Mouse (Mus musculus): Measurements from ENCODE around the gene Iqcm. TPM values are rescaled to one million over a fixed set of nuclear protein-coding genes. Genes with fewer than 3 reads are reported as not detected.
A peak's percentile ranks its signal among the peaks of the same experiment; 100 is the strongest.
"Not testable (repeated sequence)": the region's sequence is repeated elsewhere in the genome, so short reads cannot be mapped to it uniquely, and the experiment has no call there.

Iqcm gene
- total RNA-seq (2021), result not detected
- long read RNA-seq, experiment 1, result 0 reads
- long read RNA-seq, experiment 2, result 0 reads

DNA sequence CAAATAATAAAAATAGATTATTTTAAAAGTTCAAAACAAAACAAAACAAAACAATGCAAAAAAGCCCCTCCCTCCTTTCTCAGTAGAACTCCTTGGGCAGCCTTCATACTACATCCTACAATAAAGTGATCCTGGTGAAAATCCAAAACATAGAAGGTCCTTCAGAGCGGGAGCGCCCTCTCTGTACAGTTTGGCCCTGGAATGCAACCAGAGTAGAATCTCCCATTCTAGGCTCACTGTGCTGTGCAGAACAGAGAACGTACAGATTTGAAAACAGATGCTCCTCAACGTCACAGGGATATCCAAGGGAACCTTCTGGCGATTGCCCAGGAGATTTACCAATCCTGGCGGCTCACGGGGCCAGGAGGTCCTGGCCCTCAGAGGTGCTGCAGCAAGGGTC, at the start of gene Iqcm:
TSS of gene Iqcm (plus strand) at position 301 of the 400 bp plus-strand sequence.
- DNase-seq, result no peak

DNA sequence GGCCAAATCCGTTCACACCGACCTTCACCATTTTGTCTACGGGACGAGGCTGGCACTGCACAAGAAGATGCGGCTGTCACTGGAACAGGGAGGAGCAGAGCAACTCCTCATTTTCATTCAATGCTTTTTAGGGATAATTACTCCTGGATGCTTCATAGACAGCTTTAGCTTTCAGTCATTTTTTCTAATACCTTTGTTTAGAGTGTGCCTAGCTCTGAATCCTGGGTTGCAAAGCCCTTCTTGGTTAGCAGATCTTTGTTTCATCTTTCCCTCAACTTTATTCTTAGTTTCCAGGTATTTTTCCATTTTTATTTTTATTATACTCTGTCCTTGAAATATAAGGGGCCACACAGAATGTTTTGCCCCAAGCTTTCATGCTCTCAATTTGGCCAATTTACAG, 42.0 kb upstream of the Iqcm start, which contains the start of gene Gm10358:
TSS of gene Gm10358 (minus strand) at position 101 of the 400 bp plus-strand sequence.
- DNase-seq, result no peak

DNA sequence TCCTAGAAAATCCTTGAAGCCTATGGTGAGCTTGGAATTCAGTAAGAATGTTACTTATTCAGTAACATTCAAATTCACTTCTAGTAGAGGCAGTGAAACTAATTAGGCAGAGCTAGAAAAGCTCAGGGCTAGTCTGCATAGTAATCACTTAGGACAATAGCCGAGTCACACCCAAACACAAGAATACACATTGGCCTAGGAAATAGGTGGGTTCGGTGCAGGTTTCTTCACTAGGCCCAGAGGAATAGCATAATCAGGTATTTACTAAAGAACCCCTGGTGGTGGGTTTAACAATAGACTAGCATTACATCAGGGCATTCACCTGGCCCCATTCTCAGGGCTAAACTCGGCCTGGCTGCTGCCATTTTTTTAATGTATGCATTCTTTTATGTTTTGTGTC, 32.8 kb upstream of the Iqcm start:
- not testable (repeated sequence) for DNase-seq

DNA sequence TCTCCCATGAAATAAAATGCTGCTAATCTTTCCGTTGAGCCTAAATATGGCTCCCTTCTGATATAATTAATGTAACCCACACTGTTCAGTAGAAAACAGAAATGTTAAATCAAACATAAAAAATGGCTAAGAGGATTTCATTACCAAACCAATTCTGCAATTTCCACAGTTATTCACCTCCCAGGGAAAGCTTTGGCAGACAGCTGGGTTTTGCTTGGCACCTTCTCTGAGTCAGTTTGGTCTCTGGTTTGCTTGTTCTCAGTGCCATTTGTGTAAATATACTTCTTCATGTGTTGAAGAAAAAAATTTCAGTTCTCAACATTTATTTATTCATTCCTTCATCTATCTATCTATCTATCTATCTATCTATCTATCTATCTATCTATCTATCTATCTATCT, 28.3 kb downstream of the Iqcm start:
- DNase-seq, result no peak

DNA sequence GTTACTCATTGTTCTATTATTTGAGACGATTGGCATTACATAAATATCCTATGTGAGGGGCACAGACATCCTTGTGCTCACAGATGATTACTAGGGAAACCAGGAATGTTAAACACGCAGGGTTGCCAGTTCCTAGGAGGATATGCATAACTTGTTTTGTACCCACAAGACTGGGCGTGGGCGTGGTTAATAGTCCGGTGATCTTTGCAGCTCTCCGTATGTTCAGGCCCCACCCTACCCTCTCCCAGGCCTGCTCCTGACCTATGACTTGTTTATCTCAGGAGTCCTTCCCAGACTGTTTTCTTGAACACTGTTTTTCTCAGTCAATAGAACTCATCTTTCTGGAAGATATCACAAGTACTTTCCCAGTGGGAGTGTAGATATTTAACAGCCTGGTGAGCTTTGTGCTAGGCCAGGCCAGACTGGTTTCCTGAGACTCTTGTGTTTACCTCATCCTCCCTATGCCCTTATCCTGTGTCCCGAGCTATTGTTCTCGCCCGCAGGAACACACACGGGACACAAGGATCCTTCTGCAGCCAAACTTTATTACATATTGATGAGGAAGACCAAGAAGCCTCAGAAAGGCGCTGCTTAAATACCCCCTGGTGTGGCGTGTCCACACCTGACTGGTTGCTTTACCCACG, 40.7 kb downstream of the Iqcm start:
- DNase-seq, result no peak

DNA sequence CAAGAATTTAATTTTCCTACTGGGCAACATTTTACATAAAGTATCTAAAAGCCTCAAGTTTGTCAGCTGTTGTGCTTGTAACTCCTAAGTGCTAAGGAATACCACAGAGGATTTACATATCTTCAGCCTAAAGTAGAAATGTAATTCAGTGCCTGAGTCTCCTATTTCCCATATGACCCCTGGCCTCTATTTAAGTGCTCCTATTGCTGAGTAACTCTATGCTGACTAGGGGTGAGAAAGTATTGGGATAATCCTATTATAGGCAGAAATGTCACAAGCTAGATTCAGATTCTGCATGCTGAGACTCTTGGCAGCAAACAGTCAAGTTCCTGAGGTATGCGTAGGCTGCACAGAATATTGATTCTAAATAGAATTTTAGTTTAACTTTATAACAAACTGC, 60.8 kb downstream of the Iqcm start:
- DNase-seq, result no peak

DNA sequence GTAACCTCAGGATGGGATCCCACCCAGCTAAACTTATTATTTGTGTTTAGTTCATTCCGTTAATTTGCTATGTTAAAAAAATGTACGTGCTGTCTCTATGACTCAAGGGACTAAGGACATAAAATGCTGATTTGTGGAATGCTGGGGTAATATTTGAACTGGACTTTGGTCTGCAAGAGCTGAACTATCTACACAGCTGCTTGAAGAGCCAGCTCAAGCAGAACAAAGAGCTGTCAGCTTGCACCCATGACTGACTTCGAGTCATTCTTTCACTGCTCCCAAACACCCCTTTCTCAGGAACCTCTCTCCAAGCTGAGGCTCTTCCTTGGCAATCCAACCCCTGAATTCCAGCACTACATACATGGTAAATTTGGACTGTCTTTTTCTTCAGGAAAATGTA, 65.3 kb downstream of the Iqcm start:
- no peak for DNase-seq

DNA sequence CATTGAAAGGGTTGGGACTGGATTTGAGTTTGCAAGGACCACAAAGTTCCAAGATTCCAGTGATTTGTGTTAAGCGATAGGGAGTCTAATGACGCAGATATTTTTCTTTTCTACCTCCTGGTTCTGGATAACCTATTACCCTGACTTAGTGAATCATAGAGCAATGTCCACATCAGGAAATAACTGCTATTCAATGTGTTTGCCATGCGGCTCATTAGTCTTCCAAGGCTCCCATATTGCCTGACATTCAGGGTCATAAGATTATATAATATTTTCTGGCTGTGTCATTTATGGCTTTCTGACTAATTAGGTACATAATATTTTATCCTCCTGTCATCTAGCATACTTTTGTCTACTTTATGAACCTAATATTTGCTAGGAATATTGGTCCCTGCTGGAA, 100.8 kb downstream of the Iqcm start:
- no peak for DNase-seq

DNA sequence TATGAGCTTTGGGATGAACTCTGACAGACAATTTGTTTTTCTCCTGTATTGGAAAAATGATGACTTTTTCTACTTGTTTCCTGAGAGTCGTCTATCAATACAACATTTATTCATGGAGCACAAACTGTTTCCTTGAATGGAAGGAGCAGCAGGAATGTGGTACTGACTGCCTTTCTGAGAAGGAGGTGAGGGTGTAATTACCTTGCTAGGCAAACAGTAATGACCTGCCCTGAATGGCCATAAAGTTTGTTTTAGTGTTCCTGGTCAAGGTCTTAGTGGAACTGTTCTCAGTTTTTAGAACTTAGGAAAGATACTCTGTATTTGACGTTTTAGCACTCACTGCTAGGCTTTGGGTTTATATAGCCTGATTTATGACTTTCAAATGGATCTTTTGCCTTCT, 147.8 kb downstream of the Iqcm start:
- DNase-seq, result no peak

DNA sequence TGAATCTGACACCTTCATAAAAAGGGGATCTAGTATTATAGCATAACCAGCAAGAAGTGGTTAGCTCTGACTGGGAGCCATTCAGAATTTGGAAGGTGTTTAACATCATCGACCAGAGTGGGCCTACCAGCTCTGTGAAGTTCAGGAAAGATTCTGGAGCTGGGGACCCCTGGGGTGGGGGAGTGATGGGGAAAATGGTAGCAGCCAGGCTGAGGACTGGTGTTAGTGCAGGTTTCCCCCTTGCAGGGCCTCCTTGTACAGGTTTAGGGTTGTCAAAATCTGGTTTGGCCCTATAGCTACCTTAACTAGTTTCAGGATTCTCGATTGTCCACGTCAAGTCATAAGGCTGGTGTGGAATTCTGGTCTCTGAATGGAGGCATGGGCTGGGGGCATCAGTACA, 194.5 kb downstream of the Iqcm start:
- DNase-seq, result no peak

DNA sequence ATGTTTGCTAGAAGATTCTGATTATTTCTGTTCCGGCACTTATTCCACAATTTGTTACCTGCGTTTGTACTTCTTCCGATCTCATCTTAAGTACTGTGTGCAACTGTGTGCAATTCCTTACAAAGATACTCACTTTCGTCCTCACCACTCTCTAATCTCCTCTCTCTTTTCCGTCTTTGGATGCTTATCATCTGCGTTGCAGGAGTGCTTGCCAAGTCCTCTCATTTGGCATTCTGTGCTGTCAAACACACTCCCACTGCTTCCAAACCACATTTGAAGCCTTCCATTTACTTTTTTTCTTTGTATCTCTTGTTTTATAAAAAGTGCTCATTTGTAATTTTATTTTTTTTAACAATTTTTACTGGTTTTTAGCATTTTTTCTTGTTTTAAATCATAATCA, 210.8 kb downstream of the Iqcm start:
- DNase-seq, result no peak

DNA sequence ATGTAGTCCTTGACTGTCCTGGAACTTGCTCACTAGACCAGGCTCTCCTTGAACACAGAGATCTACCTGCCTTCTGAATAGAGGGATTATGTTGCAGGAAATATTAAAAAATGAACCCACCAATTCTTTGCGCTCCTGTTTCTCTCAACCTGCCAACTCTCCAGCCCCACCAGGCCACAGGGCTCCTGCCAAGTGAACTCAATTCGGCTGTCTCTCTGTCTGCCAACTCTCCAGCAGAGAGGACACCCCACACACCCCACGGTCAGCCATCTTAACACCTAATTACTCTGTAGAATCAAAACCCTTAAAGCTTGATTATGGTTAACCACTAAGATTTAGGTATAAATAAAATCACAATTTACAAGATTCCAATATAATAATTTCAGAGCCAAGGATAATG, 298.1 kb downstream of the Iqcm start:
- DNase-seq, result no peak

DNA sequence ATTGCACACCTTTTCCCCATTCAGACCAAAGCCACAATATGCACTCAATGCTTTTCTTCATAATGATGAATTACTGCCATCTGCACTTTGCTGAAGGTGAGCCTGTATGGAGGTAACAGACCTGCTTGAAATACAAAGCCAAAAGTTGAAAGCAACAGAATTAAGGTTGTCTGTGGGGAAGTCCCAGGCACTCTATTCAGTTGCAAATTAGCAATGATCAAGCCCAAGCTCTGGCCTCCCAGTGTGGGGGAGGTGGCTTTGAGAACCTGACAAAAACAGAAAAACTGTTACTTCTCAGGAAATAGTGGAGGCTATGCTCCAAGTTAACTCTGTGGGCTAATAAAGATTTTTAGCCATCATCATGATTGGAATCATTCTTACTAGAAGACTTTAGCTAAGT, 307.1 kb downstream of the Iqcm start:
- DNase-seq, result no peak

DNA sequence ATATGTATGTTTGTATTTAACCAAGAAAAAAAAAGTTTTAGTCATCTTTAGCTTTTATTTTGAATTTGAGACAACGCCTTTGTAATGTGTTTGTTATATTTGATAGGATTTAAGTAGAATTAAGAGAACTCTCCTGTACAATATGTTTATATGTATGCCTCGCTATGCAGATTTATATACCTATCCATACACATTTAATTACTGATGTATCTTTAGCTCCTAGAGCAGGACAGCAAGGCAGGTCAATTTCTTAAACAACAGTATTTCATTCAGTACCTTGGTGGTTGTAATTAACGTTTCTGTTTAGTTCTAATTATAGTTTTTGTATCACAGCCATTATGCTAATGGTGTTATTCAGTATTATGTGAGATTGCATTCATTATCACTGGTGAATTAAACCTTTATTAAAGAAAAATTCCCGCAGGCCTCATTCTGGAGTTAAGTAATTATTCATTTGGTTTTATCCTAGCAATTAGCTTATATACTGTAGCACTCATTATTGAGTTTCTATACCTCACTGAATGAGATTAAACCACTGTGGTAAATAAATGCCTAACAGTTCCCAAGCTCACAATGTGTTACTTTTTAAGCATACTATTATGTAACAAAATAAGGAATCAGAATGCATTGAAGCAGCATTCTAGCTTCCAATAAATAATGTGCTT, 380.1 kb downstream of the Iqcm start:
- DNase-seq, result no peak

DNA sequence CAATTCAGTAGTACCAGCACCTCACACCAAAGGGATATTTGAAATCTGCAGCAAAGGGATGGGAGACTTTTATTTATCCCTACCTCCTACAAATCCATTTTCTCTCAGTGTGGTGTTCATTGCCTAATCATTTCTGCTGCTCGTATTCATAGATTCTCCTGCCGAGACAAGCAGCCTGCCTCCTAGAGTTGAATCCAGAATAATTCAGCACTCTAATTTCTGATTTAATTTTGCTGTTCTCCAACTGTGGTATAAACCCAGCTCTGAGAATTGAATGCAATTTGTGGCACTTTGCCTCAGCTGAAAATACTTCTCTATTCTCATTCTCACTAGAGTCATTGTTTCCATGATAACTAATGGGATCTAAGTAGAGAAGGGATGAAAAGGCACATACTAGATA, 386.8 kb downstream of the Iqcm start:
- DNase-seq, result no peak

DNA sequence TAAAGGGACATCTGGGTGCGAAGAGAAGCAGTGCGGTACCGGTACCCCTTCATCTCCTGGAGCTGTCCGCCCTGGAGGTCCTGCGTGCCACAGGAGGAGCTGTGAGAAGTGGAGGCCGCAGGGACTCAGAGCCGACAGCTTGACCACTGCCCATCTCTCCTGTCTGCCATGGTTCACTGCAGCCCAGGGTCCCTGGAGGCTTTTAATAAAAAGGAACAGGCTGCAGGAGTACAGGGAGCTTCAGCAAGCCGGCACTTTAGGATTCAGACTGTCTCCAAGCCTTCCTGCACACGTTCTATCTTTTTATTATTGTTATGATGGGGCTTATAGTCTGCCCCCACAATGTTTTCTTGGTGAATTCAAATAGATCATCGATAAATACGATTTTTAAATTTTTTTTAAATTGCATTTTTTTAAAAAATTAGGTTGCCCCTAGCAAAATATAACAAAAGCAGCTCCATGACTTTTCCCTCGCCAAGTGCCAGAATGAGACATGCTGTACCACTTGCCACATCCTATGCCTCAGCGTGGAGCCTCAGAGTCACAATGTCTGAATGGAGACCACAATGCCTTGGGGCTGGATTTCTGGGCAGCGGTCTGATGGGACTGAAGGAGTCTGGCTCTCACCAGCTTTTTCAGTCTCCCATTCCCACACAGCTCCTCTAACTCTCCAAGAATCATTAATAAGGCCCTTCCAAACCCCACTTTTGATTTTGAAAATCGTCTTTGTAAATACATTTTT, 469.3 kb downstream of the Iqcm start:
- DNase-seq, result no peak

DNA sequence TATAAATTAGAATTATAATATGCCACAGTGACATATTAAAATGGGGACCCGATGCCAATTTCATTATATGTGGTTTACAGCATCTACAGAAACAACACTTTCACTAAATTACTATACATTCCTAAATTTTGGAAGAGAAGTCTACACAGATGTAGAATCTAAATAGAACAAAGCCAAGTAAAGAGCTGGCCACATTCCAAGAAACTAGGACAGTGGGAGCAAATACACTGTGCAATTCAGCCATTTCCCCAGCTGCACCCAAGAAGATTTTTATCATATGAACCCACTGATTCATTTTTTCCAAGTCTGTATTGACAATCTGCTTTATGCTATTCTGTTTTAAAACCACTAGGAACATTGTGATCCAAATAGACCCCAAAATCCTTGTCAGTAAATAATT, 500.7 kb downstream of the Iqcm start:
- no peak for DNase-seq

DNA sequence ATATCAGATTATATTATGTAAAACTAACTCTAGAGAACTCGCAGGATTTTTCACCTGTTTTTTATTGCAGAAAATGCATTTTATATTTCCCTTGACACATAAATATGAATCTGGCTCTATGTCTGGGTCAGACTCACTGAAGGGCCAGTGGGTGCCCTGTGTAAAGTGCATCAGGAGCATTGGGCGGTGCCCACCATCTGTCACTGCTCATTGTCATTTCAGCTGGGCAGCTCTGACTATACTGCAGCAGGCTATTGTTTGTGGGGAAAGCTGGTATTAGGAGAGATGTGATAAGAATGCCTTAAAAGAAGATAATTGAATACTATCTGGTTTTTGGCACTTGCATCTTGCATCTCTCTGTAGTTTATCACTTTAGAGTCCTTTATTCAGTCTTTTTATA, 507.5 kb downstream of the Iqcm start:
- DNase-seq, result no peak

DNA sequence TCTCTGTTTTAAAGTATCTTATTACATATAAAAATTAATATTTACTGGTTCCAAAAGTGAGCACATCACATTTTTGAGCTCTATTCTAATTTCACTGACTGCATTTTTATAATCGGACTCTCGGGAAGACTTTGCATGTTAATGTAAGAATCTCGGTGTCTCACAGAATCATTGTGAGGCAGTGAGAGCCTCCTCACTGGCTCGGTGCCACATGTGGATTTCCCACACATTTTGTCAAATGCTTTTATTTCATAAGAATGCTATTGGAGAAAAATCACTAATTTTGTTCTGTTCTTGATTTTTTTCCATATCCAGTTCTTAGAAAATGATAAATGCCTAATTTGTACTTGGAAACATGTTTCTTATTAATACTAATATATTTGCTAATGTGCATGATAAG, 570.0 kb downstream of the Iqcm start:
- DNase-seq, result peak; percentile 18
